Comparison of ENCODE assay signal across 11 mouse cellular contexts in the genomic region with DNA sequence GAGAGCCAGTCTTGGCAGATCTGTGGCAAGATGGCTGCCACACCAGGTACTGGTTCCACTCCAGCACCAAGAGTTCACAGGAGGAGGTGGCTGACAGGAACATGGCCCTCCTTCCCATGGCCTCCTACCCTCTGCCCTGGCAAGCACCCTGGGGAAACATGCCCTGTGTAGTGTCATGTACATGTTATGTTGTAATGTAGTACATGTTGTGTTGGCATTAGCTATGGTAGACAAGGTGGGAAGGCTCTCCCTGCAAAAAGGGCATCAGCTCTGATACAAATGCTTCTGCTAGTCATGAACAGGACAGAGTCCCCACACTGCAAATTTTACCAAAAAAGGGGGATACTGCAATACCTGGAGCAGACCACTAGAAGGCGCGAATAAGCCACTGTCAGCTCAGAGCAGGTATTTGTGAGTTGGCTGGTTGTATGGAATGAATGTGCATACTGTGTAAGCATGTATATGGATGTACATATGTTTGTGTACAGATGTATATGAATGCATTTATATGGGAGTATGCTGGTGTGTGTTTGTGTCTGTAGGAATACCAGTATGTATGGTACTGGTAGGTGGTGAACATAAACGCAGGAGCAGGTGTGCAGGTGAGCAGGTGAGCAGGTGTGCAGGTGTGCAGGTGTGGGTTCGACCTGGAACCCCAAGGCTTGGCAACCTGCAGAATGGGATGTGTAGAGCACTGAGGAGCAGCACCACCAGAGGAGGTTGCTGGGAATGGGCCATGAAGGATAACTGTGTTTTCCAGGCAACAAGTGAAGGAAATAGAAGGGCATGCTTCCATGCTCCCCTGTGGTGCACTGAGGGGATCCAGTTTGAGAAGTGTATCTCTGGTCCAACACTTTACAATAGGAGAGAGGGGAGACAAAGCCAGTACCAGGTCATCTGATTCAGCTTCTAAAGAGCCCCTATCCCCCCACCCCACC. TPM values are rescaled to one million over a fixed set of nuclear protein-coding genes. Genes with fewer than 3 reads are reported as not detected.
DNase-seq lines count a peak whose midpoint lies in the region; ATAC-seq and TF ChIP-seq lines count a peak whose summit lies in the region.
"Had no signal": no experiment of that assay in that cellular context is flagged by ENCODE, and none has a peak within 500 bp of the region (broad histone marks: within the 10 kb centered on the region; RNA-seq: fewer than 3 reads in every experiment).

No protein-coding gene starts in this region.

- H3K27ac ChIP-seq in hindbrain, embryonic 10.5 days = no peak overlapping the region
- H3K27ac ChIP-seq in hindbrain, embryonic 13.5 days = no peak overlapping the region
- H3K27ac ChIP-seq in ES-Bruce4 (ENCODE audit: insufficient read depth, low read length) = no peak overlapping the region
- H3K27ac ChIP-seq in limb, embryonic 11.5 days (replicated peaks; ENCODE audit: low read depth, low read length) = no peak overlapping the region
- H3K27ac ChIP-seq: embryonic facial prominence, embryonic 12.5 days; limb, embryonic 13.5 days; stomach, embryonic 15.5 days had no signal

- no peak overlapping the region for H3K4me3 ChIP-seq in hindbrain, embryonic 10.5 days
- no peak overlapping the region for H3K4me3 ChIP-seq in hindbrain, embryonic 13.5 days
- no peak overlapping the region for H3K4me3 ChIP-seq in ES-Bruce4 (ENCODE audit: low read depth, low read length)
- H3K4me3 ChIP-seq in limb, embryonic 11.5 days (ENCODE audit: low read depth, low read length) = no peak overlapping the region
- H3K4me3 ChIP-seq: embryonic facial prominence, embryonic 12.5 days; limb, embryonic 13.5 days; stomach, embryonic 15.5 days had no signal

- peaks cover 20% of the 10 kb centered on the region for H3K4me1 ChIP-seq in hindbrain, embryonic 10.5 days (replicated peaks)
- peaks cover 22% of the 10 kb centered on the region for H3K4me1 ChIP-seq in hindbrain, embryonic 13.5 days (replicated peaks)
- H3K4me1 ChIP-seq in ES-Bruce4 (ENCODE audit: control insufficient read depth, insufficient read depth, low read length) = no peaks in the 10 kb centered on the region
- H3K4me1 ChIP-seq in limb, embryonic 11.5 days (ENCODE audit: control insufficient read depth, insufficient read depth, low read length) = peaks cover 6% of the 10 kb centered on the region; the same call in 1 of the 2 replicates

- no peak overlapping the region for H3K4me2 ChIP-seq in hindbrain, embryonic 13.5 days
- no peak overlapping the region for H3K4me2 ChIP-seq in limb, embryonic 11.5 days (ENCODE audit: low read depth, severe bottlenecking)
- H3K4me2 ChIP-seq: embryonic facial prominence, embryonic 12.5 days; limb, embryonic 13.5 days; stomach, embryonic 15.5 days had no signal

- peak; percentile 44 for DNase-seq in hindbrain, embryonic 10.5 days (ENCODE audit: low spot score)
- DNase-seq in c-Kit-negative CD71-positive TER-119-positive erythroid progenitor cells, embryonic 14.5 days (ENCODE audit: low read depth, low spot score) = peak; percentile 59
- peak; percentile 41 to 53 for DNase-seq in frontal cortex, postnatal 36 days (ENCODE audit: low spot score in 2 of 2)
- peak; percentile 66 for DNase-seq in limb, embryonic 11.5 days (ENCODE audit: low spot score)
- DNase-seq in right cerebral cortex, postnatal 25 days = peak; percentile 30
- no peak for DNase-seq in testis, postnatal 14 days (ENCODE audit: low spot score)

- TF ChIP-seq POLR2A in ES-Bruce4 (IDR thresholded peaks at IDR 0.05; ENCODE audit: insufficient read depth, low read length) = no peak

- peak; percentile 3 for TF ChIP-seq CTCF in ES-Bruce4 (IDR thresholded peaks at IDR 0.05; ENCODE audit: low read depth, low read length)

- TF ChIP-seq EP300 in ES-Bruce4 (IDR thresholded peaks at IDR 0.05; ENCODE audit: insufficient read depth, low read depth, low read length) = no peak

- H3K9me3 ChIP-seq in hindbrain, embryonic 10.5 days = no peaks in the 10 kb centered on the region
- no peaks in the 10 kb centered on the region for H3K9me3 ChIP-seq in hindbrain, embryonic 13.5 days
- no peaks in the 10 kb centered on the region for H3K9me3 ChIP-seq in ES-Bruce4 (replicated peaks; ENCODE audit: control insufficient read depth, insufficient read depth, low read length, poor library complexity, severe bottlenecking)
- no peaks in the 10 kb centered on the region for H3K9me3 ChIP-seq in limb, embryonic 11.5 days (ENCODE audit: control insufficient read depth, low read length)
- H3K9me3 ChIP-seq: embryonic facial prominence, embryonic 12.5 days; limb, embryonic 13.5 days; stomach, embryonic 15.5 days had no signal

- H3K36me3 ChIP-seq in hindbrain, embryonic 10.5 days = no peaks in the 10 kb centered on the region
- no peaks in the 10 kb centered on the region for H3K36me3 ChIP-seq in hindbrain, embryonic 13.5 days
- no peaks in the 10 kb centered on the region for H3K36me3 ChIP-seq in ES-Bruce4 (ENCODE audit: control insufficient read depth, insufficient read depth, low read length, poor library complexity, severe bottlenecking)
- no peaks in the 10 kb centered on the region for H3K36me3 ChIP-seq in limb, embryonic 11.5 days (ENCODE audit: control insufficient read depth, insufficient read depth, low read length)
- H3K36me3 ChIP-seq: embryonic facial prominence, embryonic 12.5 days; limb, embryonic 13.5 days; stomach, embryonic 15.5 days had no signal

- WGBS in hindbrain, embryonic 10.5 days = 33% methylated on average over 4 of the region's 4 CpGs
- 30% methylated on average over 4 of the region's 4 CpGs for WGBS in hindbrain, embryonic 13.5 days
- 33% methylated on average over 4 of the region's 4 CpGs for WGBS in limb, embryonic 11.5 days

- H3K27me3 ChIP-seq in hindbrain, embryonic 10.5 days (ENCODE audit: insufficient read depth, poor library complexity, severe bottlenecking) = no peaks in the 10 kb centered on the region
- H3K27me3 ChIP-seq in hindbrain, embryonic 13.5 days = 0 out of 2 replicates have a peak, but pooled peaks cover 2% of the 10 kb centered on the region
- no peaks in the 10 kb centered on the region for H3K27me3 ChIP-seq in ES-Bruce4 (ENCODE audit: control insufficient read depth, insufficient read depth, low read length, poor library complexity, severe bottlenecking)
- no peaks in the 10 kb centered on the region for H3K27me3 ChIP-seq in limb, embryonic 11.5 days (ENCODE audit: control insufficient read depth, insufficient read depth, low read length)
- H3K27me3 ChIP-seq: embryonic facial prominence, embryonic 12.5 days; stomach, embryonic 15.5 days had no signal

- no peak for ATAC-seq in hindbrain, embryonic 13.5 days (ENCODE audit: low FRiP score)
- no peak for ATAC-seq in limb, embryonic 11.5 days (ENCODE audit: insufficient number of reproducible peaks, low FRiP score, low TSS enrichment, low read depth)

- no peak overlapping the region for H3K9ac ChIP-seq in hindbrain, embryonic 13.5 days
- no peak overlapping the region for H3K9ac ChIP-seq in ES-Bruce4 (ENCODE audit: low read depth, poor library complexity, severe bottlenecking)
- no peak overlapping the region for H3K9ac ChIP-seq in limb, embryonic 11.5 days (ENCODE audit: low read length)
- H3K9ac ChIP-seq: embryonic facial prominence, embryonic 12.5 days; limb, embryonic 13.5 days; stomach, embryonic 15.5 days had no signal

RNA-seq across cellular contexts. Expression of a gene that starts 2.9 kb away (rescaled TPM):
- polyA plus RNA-seq in hindbrain, embryonic 10.5 days (2016; fragmentation: Nextera tagmentation; extraction: Ambion mirVana) = 94.4 and 96.9 TPM in 2 replicates
- 111 and 114 TPM in 2 replicates for polyA plus RNA-seq in hindbrain, embryonic 13.5 days (2015; fragmentation: Nextera tagmentation; extraction: Ambion mirVana)
- 87.0 and 95.0 TPM in 2 replicates for polyA plus RNA-seq in ES-Bruce4 (2011; ENCODE audit: insufficient read depth, insufficient read length, low read depth, missing spikeins)
- 98.7 and 110 TPM in 2 replicates for polyA plus RNA-seq in limb, embryonic 11.5 days (2014; fragmentation: Nextera tagmentation; extraction: Ambion mirVana)

RNA-seq across cellular contexts. Expression of a gene that starts 41.3 kb away (rescaled TPM):
- 33.4 and 48.7 TPM in 2 replicates for polyA plus RNA-seq in hindbrain, embryonic 10.5 days (2016; fragmentation: Nextera tagmentation; extraction: Ambion mirVana)
- 50.8 and 68.5 TPM in 2 replicates for polyA plus RNA-seq in hindbrain, embryonic 13.5 days (2015; fragmentation: Nextera tagmentation; extraction: Ambion mirVana)
- polyA plus RNA-seq in ES-Bruce4 (2011; ENCODE audit: insufficient read depth, insufficient read length, low read depth, missing spikeins) = 63.0 and 63.4 TPM in 2 replicates
- 29.5 and 36.8 TPM in 2 replicates for polyA plus RNA-seq in limb, embryonic 11.5 days (2014; fragmentation: Nextera tagmentation; extraction: Ambion mirVana)
